Mouse (Mus musculus) heart, postnatal 0 days (tissue): ENCODE measurements around the gene Xpnpep1.

Source experiments
- CTCF ChIP-seq: IDR thresholded peaks from 2 replicates; pipeline ENCODE4 v1.5.1; 2016; ENCODE audit warnings: antibody characterized with exemption, control low read depth, low read depth
- EP300 ChIP-seq: IDR thresholded peaks from 2 replicates; pipeline ENCODE4 v1.6.1; 2016; ENCODE audit warnings: antibody characterized with exemption, low read depth

GRCm38 (mm10) chr19:53062046-53062445 lies 22.0 kb upstream of the Xpnpep1 start:
- no peak for TF ChIP-seq CTCF
- no peak for TF ChIP-seq EP300
